Mouse (Mus musculus): ENCODE measurements around the gene Tmem184b.
A peak's percentile ranks its signal among the peaks of the same experiment; 100 is the strongest.

Gene Tmem184b

GRCm38 (mm10) chr15:79344627-79345026 lies 58.7 kb downstream of the Tmem184b start:
- DNase-seq (ENCODE audit: low read depth, low spot score), result no peak

- no peak for DNase-seq (ENCODE audit: low read depth, low spot score)
Observed at GRCm38 (mm10) chr15:79342641-79343337, 60.6 kb downstream of the Tmem184b start.

- DNase-seq (ENCODE audit: low read depth, low spot score), result no peak
Observed at GRCm38 (mm10) chr15:79338978-79339377, 64.4 kb downstream of the Tmem184b start.

GRCm38 (mm10) chr15:79335061-79335655 lies 68.2 kb downstream of the Tmem184b start:
- no peak for DNase-seq (ENCODE audit: low read depth, low spot score)

GRCm38 (mm10) chr15:79333409-79333808 lies 70.0 kb downstream of the Tmem184b start:
- no peak for DNase-seq (ENCODE audit: low read depth, low spot score)

- DNase-seq (ENCODE audit: low read depth, low spot score), result no peak
Observed at GRCm38 (mm10) chr15:79330521-79330920, 72.8 kb downstream of the Tmem184b start.

GRCm38 (mm10) chr15:79329979-79330363 lies 73.4 kb downstream of the Tmem184b start:
- peak; percentile 52 for DNase-seq (ENCODE audit: low read depth, low spot score)

GRCm38 (mm10) chr15:79329346-79329978 lies 73.9 kb downstream of the Tmem184b start:
- peak; percentile 55 for DNase-seq (ENCODE audit: low read depth, low spot score)

- peak; percentile 56 for DNase-seq (ENCODE audit: low read depth, low spot score)
Observed at GRCm38 (mm10) chr15:79328939-79329275, 74.5 kb downstream of the Tmem184b start.

GRCm38 (mm10) chr15:79328058-79328938 lies 75.1 kb downstream of the Tmem184b start, which contains the start of gene Pla2g6:
Gene Pla2g6 (minus strand): TSS chr15:79328390.
- DNase-seq (ENCODE audit: low read depth, low spot score), result peak; percentile 98

- peak; percentile 63 for DNase-seq (ENCODE audit: low read depth, low spot score)
Observed at GRCm38 (mm10) chr15:79326971-79327961, 76.1 kb downstream of the Tmem184b start.

GRCm38 (mm10) chr15:79326264-79326663 lies 77.1 kb downstream of the Tmem184b start:
- DNase-seq (ENCODE audit: low read depth, low spot score), result no peak

- DNase-seq (ENCODE audit: low read depth, low spot score), result no peak
Observed at GRCm38 (mm10) chr15:79325742-79326141, 77.6 kb downstream of the Tmem184b start.

- DNase-seq (ENCODE audit: low read depth, low spot score), result no peak
Observed at GRCm38 (mm10) chr15:79324373-79324772, 79.0 kb downstream of the Tmem184b start.

GRCm38 (mm10) chr15:79323791-79324155 lies 79.6 kb downstream of the Tmem184b start:
- DNase-seq (ENCODE audit: low read depth, low spot score), result no peak

GRCm38 (mm10) chr15:79322991-79323790 lies 80.2 kb downstream of the Tmem184b start:
- peak; percentile 74 for DNase-seq (ENCODE audit: low read depth, low spot score)

GRCm38 (mm10) chr15:79322281-79322990 lies 80.9 kb downstream of the Tmem184b start:
- peak; percentile 73 for DNase-seq (ENCODE audit: low read depth, low spot score)

GRCm38 (mm10) chr15:79321733-79322190 lies 81.6 kb downstream of the Tmem184b start:
- no peak for DNase-seq (ENCODE audit: low read depth, low spot score)

- DNase-seq (ENCODE audit: low read depth, low spot score), result no peak
Observed at GRCm38 (mm10) chr15:79313848-79314369, 89.5 kb downstream of the Tmem184b start.

Data from CD4-positive, CD25-positive, alpha-beta regulatory T cell, adult 2 months (primary cell).